Mouse (Mus musculus) megakaryocyte, embryonic 14.5 days (primary cell): ENCODE data around the gene Evc.

ENCODE experiments used
- FLI1 ChIP-seq: IDR thresholded peaks from 2 replicates; pipeline ENCODE4 v1.6.1; 2012; ENCODE audit warnings: low read length, inconsistent platforms, mixed read lengths
- GATA1 ChIP-seq: IDR thresholded peaks from 3 replicates; pipeline ENCODE4 v1.6.1; 2012; ENCODE audit warnings: mixed read lengths, low read length, inconsistent platforms, borderline replicate concordance

DNA sequence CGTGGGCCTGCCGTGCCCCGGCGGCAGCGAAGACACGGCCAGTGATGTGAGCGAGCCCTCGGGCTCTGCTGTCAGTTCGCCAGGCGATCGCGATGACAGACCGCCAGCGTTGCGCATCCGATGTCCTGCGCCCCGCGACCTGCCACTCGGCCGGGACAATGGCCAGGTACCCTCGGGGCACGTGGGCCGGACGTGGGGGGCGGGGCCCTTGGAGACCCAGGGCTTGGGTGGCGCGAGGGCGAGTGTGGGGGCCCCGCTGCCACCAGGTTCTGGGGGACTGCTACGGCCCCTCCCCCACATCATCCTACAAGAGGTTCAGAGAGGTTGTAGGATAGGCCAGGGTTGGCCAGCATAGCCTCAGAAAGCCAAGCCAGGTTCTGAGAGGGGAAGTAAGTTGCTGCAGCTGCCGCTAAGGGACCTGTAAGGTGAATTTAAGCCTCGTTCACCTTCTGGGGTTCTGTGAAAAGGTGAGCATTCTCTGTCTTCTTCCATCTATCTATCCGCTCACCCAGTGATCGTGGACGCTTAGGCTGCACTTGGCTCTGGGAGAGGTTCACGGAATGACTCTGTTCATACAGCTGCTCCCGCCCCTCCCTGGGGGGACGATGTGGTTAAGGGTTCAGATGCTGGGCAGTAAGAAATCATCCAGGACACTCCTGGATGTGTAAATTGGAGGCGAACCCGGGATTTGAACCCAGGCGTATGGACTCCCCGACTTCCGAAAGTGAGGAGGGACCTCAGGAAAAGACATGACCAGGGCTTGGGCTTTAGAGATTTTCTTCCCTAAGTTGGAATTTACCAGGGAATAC, 94.1 kb downstream of the Evc start:
- TF ChIP-seq FLI1 (no peak), GATA1 (no peak)
